Mouse (Mus musculus) E14TG2a.4 (cell line): ENCODE data around the gene Tmem189.

Source experiments
- CTCF ChIP-seq: conservative IDR thresholded peaks from 2 replicates; pipeline ENCODE4 v1.5.1; 2014; ENCODE audit warnings: low read length
- NANOG ChIP-seq: IDR thresholded peaks from 2 replicates; pipeline ENCODE4 v1.6.1; 2014; ENCODE audit warnings: borderline replicate concordance, low read length, mixed read lengths
- POU5F1 ChIP-seq: IDR thresholded peaks from 2 replicates; pipeline ENCODE4 v1.6.1; 2014; ENCODE audit warnings: low read length, borderline replicate concordance

- TF ChIP-seq CTCF (peak; percentile 95), NANOG (no peak), POU5F1 (no peak)
Measured at GRCm38 (mm10) chr2:167640279-167640678, 49.3 kb downstream of the Tmem189 start.
